Mouse (Mus musculus): ENCODE measurements around the gene Cnnm4. TPM values are rescaled to one million over a fixed set of nuclear protein-coding genes. Genes with fewer than 3 reads are reported as not detected.

Cnnm4 gene
- polyA plus RNA-seq, 1 experiment: 21.6 TPM

- Histone ChIP-seq H3K36me3 (ENCODE audit: control insufficient read depth, insufficient read depth) (no peaks in the 10 kb centered on the region), H3K4me3 (no peak overlapping the region), H3ac (ENCODE audit: control insufficient read depth, insufficient read length) (no peak overlapping the region), H3K4me2 (ENCODE audit: low read depth) (no peak overlapping the region), H3K27me3 (ENCODE audit: control insufficient read depth, insufficient read depth, insufficient read length) (no peaks in the 10 kb centered on the region), H3K79me2 (ENCODE audit: control insufficient read depth, insufficient read depth) (peaks cover 5% of the 10 kb centered on the region)
- TF ChIP-seq MAX (IDR thresholded peaks at IDR 0.05; ENCODE audit: low read depth) (no peak), TCF3 (IDR thresholded peaks at IDR 0.05; ENCODE audit: insufficient read length, low read depth) (no peak), E2F4 (IDR thresholded peaks at IDR 0.05; ENCODE audit: insufficient read depth) (no peak), SRF (IDR thresholded peaks at IDR 0.05; ENCODE audit: control insufficient read depth, insufficient read length, low read depth) (no peak), MYOD1 (IDR thresholded peaks at IDR 0.05; ENCODE audit: control insufficient read depth in 1 of 3, insufficient read length in 2 of 3, low read depth in 2 of 3) (no peak), POLR2A (IDR thresholded peaks at IDR 0.05; ENCODE audit: insufficient read length, low read depth) (no peak), USF1 (IDR thresholded peaks at IDR 0.05; ENCODE audit: low read depth) (no peak), POLR2AphosphoS2 (IDR thresholded peaks at IDR 0.05; ENCODE audit: insufficient read length, low read depth) (no peak), TCF12 (IDR thresholded peaks at IDR 0.05; ENCODE audit: insufficient read depth, poor library complexity, severe bottlenecking) (no peak)
Observed at GRCm38 (mm10) chr1:36467446-36467845, 4.0 kb upstream of the Cnnm4 start.

GRCm38 (mm10) chr1:36469811-36470444 lies 1.5 kb upstream of the Cnnm4 start:
- H3K27me3 ChIP-seq (ENCODE audit: control insufficient read depth, insufficient read depth, insufficient read length): no peaks in the 10 kb centered on the region
- H3K4me2 ChIP-seq (ENCODE audit: low read depth): peak overlapping the region; percentile 81
- no peak overlapping the region for H3ac ChIP-seq (ENCODE audit: control insufficient read depth, insufficient read length)
- no peak for TF ChIP-seq SRF (IDR thresholded peaks at IDR 0.05; ENCODE audit: control insufficient read depth, insufficient read length, low read depth)
- peak; percentile 78 for TF ChIP-seq TCF3 (IDR thresholded peaks at IDR 0.05; ENCODE audit: insufficient read length, low read depth)
- TF ChIP-seq USF1 (IDR thresholded peaks at IDR 0.05; ENCODE audit: low read depth): no peak
- peak; percentile 75 to 99 (median 91) for TF ChIP-seq MYOG (IDR thresholded peaks at IDR 0.05; ENCODE audit: control insufficient read depth in 1 of 3, insufficient read depth in 1 of 3, insufficient read length in 2 of 3, low read depth in 2 of 3)
- peak; percentile 41 to 94 (median 88) for TF ChIP-seq MYOD1 (IDR thresholded peaks at IDR 0.05; ENCODE audit: control insufficient read depth in 1 of 3, insufficient read length in 2 of 3, low read depth in 2 of 3)
- peak; percentile 48 for TF ChIP-seq TCF12 (IDR thresholded peaks at IDR 0.05; ENCODE audit: insufficient read depth, poor library complexity, severe bottlenecking)
- 0 out of 2 replicates have a peak, but pooled peaks have one; percentile 9 for TF ChIP-seq CEBPB (IDR thresholded peaks at IDR 0.05; ENCODE audit: insufficient read depth, poor library complexity, severe bottlenecking)
- peak; percentile 43 for TF ChIP-seq POLR2A (IDR thresholded peaks at IDR 0.05; ENCODE audit: insufficient read length, low read depth)
- no peak overlapping the region for H3K4me3 ChIP-seq
- peaks cover 29% of the 10 kb centered on the region for H3K79me2 ChIP-seq (ENCODE audit: control insufficient read depth, insufficient read depth)
- H3K36me3 ChIP-seq (ENCODE audit: control insufficient read depth, insufficient read depth): no peaks in the 10 kb centered on the region

GRCm38 (mm10) chr1:36472106-36472440 lies 653 bp downstream of the Cnnm4 start:
- TF ChIP-seq E2F4 (IDR thresholded peaks at IDR 0.05; ENCODE audit: insufficient read depth): no peak
- TF ChIP-seq REST (IDR thresholded peaks at IDR 0.05; ENCODE audit: insufficient read depth, insufficient read length): no peak
- no peak for TF ChIP-seq MYOD1 (IDR thresholded peaks at IDR 0.05; ENCODE audit: control insufficient read depth in 1 of 3, insufficient read length in 2 of 3, low read depth in 2 of 3)
- TF ChIP-seq TCF3 (IDR thresholded peaks at IDR 0.05; ENCODE audit: insufficient read length, low read depth): no peak
- TF ChIP-seq POLR2A (IDR thresholded peaks at IDR 0.05; ENCODE audit: insufficient read length, low read depth): no peak
- no peak for TF ChIP-seq TCF12 (IDR thresholded peaks at IDR 0.05; ENCODE audit: insufficient read depth, poor library complexity, severe bottlenecking)
- peak overlapping the region; percentile 87 for H3K4me2 ChIP-seq (ENCODE audit: low read depth)
- H3ac ChIP-seq (ENCODE audit: control insufficient read depth, insufficient read length): peak overlapping the region; percentile 64
- H3K79me2 ChIP-seq (ENCODE audit: control insufficient read depth, insufficient read depth): peaks cover 51% of the 10 kb centered on the region
- no peaks in the 10 kb centered on the region for H3K27me3 ChIP-seq (ENCODE audit: control insufficient read depth, insufficient read depth, insufficient read length)
- peak overlapping the region; percentile 75 for H3K4me3 ChIP-seq
- H3K36me3 ChIP-seq (ENCODE audit: control insufficient read depth, insufficient read depth): no peaks in the 10 kb centered on the region

- Histone ChIP-seq H3K27me3 (ENCODE audit: control insufficient read depth, insufficient read depth, insufficient read length) (no peaks in the 10 kb centered on the region), H3K79me2 (ENCODE audit: control insufficient read depth, insufficient read depth) (peaks cover 63% of the 10 kb centered on the region), H3K36me3 (ENCODE audit: control insufficient read depth, insufficient read depth) (no peaks in the 10 kb centered on the region), H3K4me2 (ENCODE audit: low read depth) (peak overlapping the region; percentile 87), H3ac (ENCODE audit: control insufficient read depth, insufficient read length) (no peak overlapping the region), H3K4me3 (peak overlapping the region; percentile 75)
- TF ChIP-seq MAX (IDR thresholded peaks at IDR 0.05; ENCODE audit: low read depth) (no peak), MYOG (IDR thresholded peaks at IDR 0.05; ENCODE audit: control insufficient read depth in 1 of 3, insufficient read depth in 1 of 3, insufficient read length in 2 of 3, low read depth in 2 of 3) (no peak), REST (IDR thresholded peaks at IDR 0.05; ENCODE audit: insufficient read depth, insufficient read length) (no peak), SRF (IDR thresholded peaks at IDR 0.05; ENCODE audit: control insufficient read depth, insufficient read length, low read depth) (no peak)
Observed at GRCm38 (mm10) chr1:36473211-36473780, 1.9 kb downstream of the Cnnm4 start.

GRCm38 (mm10) chr1:36474646-36475045 lies 3.2 kb downstream of the Cnnm4 start:
- Histone ChIP-seq H3K4me2 (ENCODE audit: low read depth) (peak overlapping the region; percentile 87), H3K27me3 (ENCODE audit: control insufficient read depth, insufficient read depth, insufficient read length) (no peaks in the 10 kb centered on the region), H3K4me3 (peak overlapping the region; percentile 75), H3ac (ENCODE audit: control insufficient read depth, insufficient read length) (no peak overlapping the region), H3K79me2 (ENCODE audit: control insufficient read depth, insufficient read depth) (peaks cover 77% of the 10 kb centered on the region), H3K36me3 (ENCODE audit: control insufficient read depth, insufficient read depth) (no peaks in the 10 kb centered on the region)
- no peak for TF ChIP-seq POLR2A (IDR thresholded peaks at IDR 0.05; ENCODE audit: insufficient read length, low read depth)

All from myocyte (in vitro differentiated cells).